In genomic region chr13:117033676-117034308, GRCm38 (mm10) we compare ENCODE assay signal across 13 mouse cellular contexts. TPM values are rescaled to one million over a fixed set of nuclear protein-coding genes. Genes with fewer than 3 reads are reported as not detected.
DNase-seq lines count a peak whose midpoint lies in the region; ATAC-seq and TF ChIP-seq lines count a peak whose summit lies in the region.
"Had no signal": no experiment of that assay in that cellular context is flagged by ENCODE, and none has a peak within 500 bp of the region (broad histone marks: within the 10 kb centered on the region; RNA-seq: fewer than 3 reads in every experiment).

No protein-coding gene starts in this region.

- no peaks in the 10 kb centered on the region for H3K27me3 ChIP-seq in heart, embryonic 16.5 days (ENCODE audit: control insufficient read depth, insufficient read depth, low read length)
- peaks cover 8% of the 10 kb centered on the region for H3K27me3 ChIP-seq in megakaryocyte, embryonic 14.5 days (replicated peaks)
- H3K27me3 ChIP-seq in kidney, embryonic 16.5 days (ENCODE audit: insufficient read depth, low read length) = peaks cover 3% of the 10 kb centered on the region
- H3K27me3 ChIP-seq in forebrain, embryonic 16.5 days (replicated peaks; ENCODE audit: control insufficient read depth, insufficient read depth, low read length) = no peaks in the 10 kb centered on the region

- no peak for DNase-seq in heart, postnatal 4 days
- DNase-seq in 416B (ENCODE audit: low read depth) = peak; percentile 95
- DNase-seq in ovary, adult 18-20 months (ENCODE audit: low spot score) = no peak
- DNase-seq: adrenal gland, adult 2 months; gastrocnemius, postnatal 36 days; kidney, adult 18-20 months; lung, postnatal 14 days; right cerebral cortex, adult 18-20 months had no signal

- 84% methylated on average over 5 of the region's 5 CpGs for WGBS in heart, embryonic 16.5 days
- WGBS in kidney, embryonic 16.5 days = 69% methylated on average over 5 of the region's 5 CpGs
- WGBS in forebrain, embryonic 16.5 days = 88% methylated on average over 5 of the region's 5 CpGs

- H3K9me3 ChIP-seq in heart, embryonic 16.5 days (replicated peaks; ENCODE audit: control insufficient read depth, low read length) = no peaks in the 10 kb centered on the region
- H3K9me3 ChIP-seq in megakaryocyte, embryonic 14.5 days = no peaks in the 10 kb centered on the region
- no peaks in the 10 kb centered on the region for H3K9me3 ChIP-seq in kidney, embryonic 16.5 days (ENCODE audit: low read length)
- no peaks in the 10 kb centered on the region for H3K9me3 ChIP-seq in forebrain, embryonic 16.5 days (ENCODE audit: control insufficient read depth, low read length)

- no peak overlapping the region for H3K9ac ChIP-seq in heart, embryonic 16.5 days (ENCODE audit: low read length)
- H3K9ac ChIP-seq in kidney, embryonic 16.5 days (replicated peaks; ENCODE audit: low read length) = no peak overlapping the region
- H3K9ac ChIP-seq in forebrain, embryonic 16.5 days (replicated peaks; ENCODE audit: low read depth, low read length) = no peak overlapping the region

- no peak overlapping the region for H3K4me3 ChIP-seq in heart, embryonic 16.5 days (ENCODE audit: low read length)
- H3K4me3 ChIP-seq in bone marrow macrophage, adult 2 months (ENCODE audit: insufficient read depth, low read length) = peak overlapping the region; percentile 27
- peak overlapping the region; percentile 56 for H3K4me3 ChIP-seq in megakaryocyte, embryonic 14.5 days (replicated peaks)
- no peak overlapping the region for H3K4me3 ChIP-seq in kidney, embryonic 16.5 days (ENCODE audit: low read length)
- no peak overlapping the region for H3K4me3 ChIP-seq in forebrain, embryonic 16.5 days (replicated peaks; ENCODE audit: low read length)

- ATAC-seq in heart, embryonic 16.5 days (replicated peaks; ENCODE audit: extremely low read depth, insufficient read depth, low FRiP score) = no peak
- no peak for ATAC-seq in kidney, embryonic 16.5 days (ENCODE audit: low FRiP score, low TSS enrichment)
- no peak for ATAC-seq in forebrain, embryonic 16.5 days

- H3K36me3 ChIP-seq in heart, embryonic 16.5 days (ENCODE audit: control insufficient read depth, insufficient read depth) = no peaks in the 10 kb centered on the region
- H3K36me3 ChIP-seq in megakaryocyte, embryonic 14.5 days (replicated peaks; ENCODE audit: low read length) = no peaks in the 10 kb centered on the region
- H3K36me3 ChIP-seq in kidney, embryonic 16.5 days (ENCODE audit: insufficient read depth, low read length) = no peaks in the 10 kb centered on the region
- H3K36me3 ChIP-seq in forebrain, embryonic 16.5 days (ENCODE audit: control insufficient read depth, insufficient read depth) = no peaks in the 10 kb centered on the region

- no peak overlapping the region for H3K4me2 ChIP-seq in heart, embryonic 16.5 days (ENCODE audit: low read depth, low read length)
- no peak overlapping the region for H3K4me2 ChIP-seq in kidney, embryonic 16.5 days (replicated peaks; ENCODE audit: low read depth, low read length)
- H3K4me2 ChIP-seq in forebrain, embryonic 16.5 days (ENCODE audit: low read length) = no peak overlapping the region

- peak overlapping the region; percentile 39; the same call in 1 of the 2 replicates for H3K27ac ChIP-seq in heart, embryonic 16.5 days (ENCODE audit: low read length)
- peak overlapping the region; percentile 95 for H3K27ac ChIP-seq in bone marrow macrophage, adult 2 months (ENCODE audit: insufficient read depth, low read depth, low read length)
- H3K27ac ChIP-seq in kidney, embryonic 16.5 days (ENCODE audit: low read length) = no peak overlapping the region
- no peak overlapping the region for H3K27ac ChIP-seq in forebrain, embryonic 16.5 days (ENCODE audit: low read length)

- TF ChIP-seq POLR2A in bone marrow macrophage, adult 2 months (IDR thresholded peaks at IDR 0.05; ENCODE audit: borderline replicate concordance, low read depth, low read length) = no peak

- H3K4me1 ChIP-seq in heart, embryonic 16.5 days (ENCODE audit: control insufficient read depth, insufficient read depth, low read length) = peaks cover 6% of the 10 kb centered on the region
- H3K4me1 ChIP-seq in bone marrow macrophage, adult 2 months (ENCODE audit: control insufficient read depth, insufficient read depth, low read length) = peaks cover 53% of the 10 kb centered on the region
- peaks cover 18% of the 10 kb centered on the region; the same call in 1 of the 2 replicates for H3K4me1 ChIP-seq in megakaryocyte, embryonic 14.5 days
- no peaks in the 10 kb centered on the region for H3K4me1 ChIP-seq in kidney, embryonic 16.5 days (ENCODE audit: insufficient read depth, low read length)
- no peaks in the 10 kb centered on the region for H3K4me1 ChIP-seq in forebrain, embryonic 16.5 days (replicated peaks; ENCODE audit: control insufficient read depth, insufficient read depth, low read length)

- TF ChIP-seq CTCF in bone marrow macrophage, adult 2 months (IDR thresholded peaks at IDR 0.05; ENCODE audit: low read depth, low read length) = no peak

RNA-seq across cellular contexts. Expression of gene Parp8, which starts 8.5 kb away (rescaled TPM):
- polyA plus RNA-seq in heart, embryonic 16.5 days (2015; fragmentation: Nextera tagmentation; extraction: Ambion mirVana) = 12.9 and 14.5 TPM in 2 replicates
- 10 to 100 TPM; 15.1 to 17.1 TPM for total RNA-seq in heart, postnatal 4 days (2021)
- 40.8 and 48.2 TPM in 2 replicates for polyA plus RNA-seq in bone marrow macrophage, adult 2 months (2012; ENCODE audit: insufficient read depth, insufficient read length, missing spikeins)
- polyA plus RNA-seq in megakaryocyte, embryonic 14.5 days (2012; ENCODE audit: insufficient read depth, low replicate concordance) = 0.58 TPM in 1 of 2 replicates, not detected in the other
- polyA plus RNA-seq in kidney, embryonic 16.5 days (2015; fragmentation: Nextera tagmentation; extraction: Ambion mirVana) = 15.7 and 18.1 TPM in 2 replicates
- 19.2 and 24.1 TPM in 2 replicates for polyA plus RNA-seq in forebrain, embryonic 16.5 days (2015; fragmentation: Nextera tagmentation; extraction: Ambion mirVana)

Comparison
In these comparisons a context has a peak if more than half of its experiments do, and no peak if none do; other contexts are left out.
1. H3K27ac ChIP-seq: peak in heart, embryonic 16.5 days (single experiment) and bone marrow macrophage, adult 2 months (single experiment); none in kidney, embryonic 16.5 days (single experiment) and forebrain, embryonic 16.5 days (single experiment).
2. H3K4me3 ChIP-seq: peak in bone marrow macrophage, adult 2 months (single experiment) and megakaryocyte, embryonic 14.5 days (single experiment); none in heart, embryonic 16.5 days (single experiment), kidney, embryonic 16.5 days (single experiment) and forebrain, embryonic 16.5 days (single experiment).